Mouse (Mus musculus) bone marrow macrophage, adult 2 months (primary cell): Measurements from ENCODE around the gene Dnajc11. TPM values are rescaled to one million over a fixed set of nuclear protein-coding genes. Genes with fewer than 3 reads are reported as not detected.

Source experiments
- H3K27ac ChIP-seq: 2 replicates; pipeline ENCODE4 v1.5.1; 2012; ENCODE audit warnings: low read depth, low read length; ENCODE audit not compliant: insufficient read depth
- H3K4me1 ChIP-seq: 2 replicates; pipeline ENCODE4 v1.6.1; 2012; ENCODE audit warnings: low read length; ENCODE audit not compliant: control insufficient read depth, insufficient read depth
- H3K4me3 ChIP-seq: 2 replicates; pipeline ENCODE4 v1.5.1; 2012; ENCODE audit warnings: mild to moderate bottlenecking, low read length, moderate library complexity; ENCODE audit not compliant: insufficient read depth
- CTCF ChIP-seq: IDR thresholded peaks from 2 replicates; pipeline ENCODE4 v1.5.1; 2012; ENCODE audit warnings: low read depth, mild to moderate bottlenecking, low read length, moderate library complexity
- POLR2A ChIP-seq: IDR thresholded peaks from 2 replicates; pipeline ENCODE4 v1.6.1; 2012; ENCODE audit warnings: mild to moderate bottlenecking, low read depth, low read length, borderline replicate concordance
- polyA plus RNA-seq: library from polyadenylated mRNA; stranded (reverse); fragments of >200 nt; gene quantifications from 2 replicates; pipeline ENCODE4 v1.2.4, GENCODE M21; 2012; ENCODE audit not compliant: missing spikeins, insufficient read depth, insufficient read length

The Dnajc11 gene
- polyA plus RNA-seq, 1 experiment, result 43.3 TPM

- Histone ChIP-seq H3K4me1 (peaks cover 20% of the 10 kb centered on the region), H3K27ac (no peak overlapping the region), H3K4me3 (no peak overlapping the region)
- TF ChIP-seq CTCF (no peak), POLR2A (no peak)
Observed at GRCm38 (mm10) chr4:151960513-151960854, 27.0 kb downstream of the Dnajc11 start.

DNA sequence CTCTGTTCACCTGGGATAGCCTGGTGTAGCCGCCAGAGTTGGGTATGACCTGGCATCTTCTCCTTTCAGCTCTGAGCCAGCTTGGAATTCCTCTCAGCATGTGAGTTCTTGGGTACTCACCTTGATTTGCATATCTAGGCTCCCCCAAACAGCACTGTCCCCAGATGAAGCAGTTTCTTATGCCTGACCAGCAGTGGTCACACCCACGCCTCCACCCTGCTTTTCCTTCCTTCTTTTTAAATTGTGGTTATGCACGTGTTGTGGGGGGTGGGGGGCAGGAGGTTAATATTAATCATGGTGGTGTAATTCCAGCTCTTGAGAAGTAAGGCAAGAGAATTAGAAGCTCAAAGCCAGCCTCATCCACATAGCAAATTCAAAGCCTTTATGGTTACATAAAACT lies 29.3 kb downstream of the Dnajc11 start:
- TF ChIP-seq CTCF, result no peak
- no peak for TF ChIP-seq POLR2A
- Histone ChIP-seq H3K4me3 (no peak overlapping the region), H3K4me1 (peaks cover 20% of the 10 kb centered on the region), H3K27ac (peak overlapping the region; percentile 53)

DNA sequence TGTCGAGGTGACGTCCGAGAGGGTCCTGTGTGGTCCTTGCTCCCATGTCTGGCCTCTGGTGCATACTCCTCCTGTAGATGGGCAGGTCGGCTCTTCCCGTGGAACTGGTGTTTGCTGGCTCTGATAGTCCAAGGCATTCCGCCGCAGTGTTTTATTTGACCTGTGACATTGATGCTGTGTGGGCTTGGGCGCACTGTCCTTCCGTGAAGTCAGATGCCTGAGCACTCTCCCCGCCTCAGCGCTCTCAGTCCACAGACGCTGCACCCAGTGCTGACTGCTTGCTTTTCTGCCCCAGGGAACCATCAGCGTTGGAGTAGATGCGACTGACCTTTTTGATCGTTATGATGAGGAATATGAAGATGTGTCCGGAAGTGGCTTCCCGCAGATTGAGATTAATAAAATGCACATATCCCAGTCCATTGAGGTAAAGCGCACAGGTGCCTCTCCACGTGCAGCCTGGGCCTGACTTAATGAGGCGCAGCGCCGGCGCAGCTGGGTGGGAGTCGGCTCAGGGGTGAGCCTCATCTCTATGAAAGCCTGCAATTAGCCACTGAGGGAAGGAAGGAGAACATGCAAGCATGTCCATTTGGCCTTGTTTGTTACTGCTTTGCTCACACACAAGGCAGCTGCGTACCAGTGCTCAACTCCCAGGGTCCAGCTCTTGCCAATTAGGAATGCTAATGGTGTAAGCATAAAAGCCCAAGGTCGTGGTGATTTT lies 34.9 kb downstream of the Dnajc11 start:
- Histone ChIP-seq H3K4me1 (peaks cover 6% of the 10 kb centered on the region), H3K4me3 (no peak overlapping the region), H3K27ac (no peak overlapping the region)
- TF ChIP-seq CTCF, result no peak
- no peak for TF ChIP-seq POLR2A

- H3K4me1 ChIP-seq, result 0 out of 2 replicates have a peak, but pooled peaks cover 3% of the 10 kb centered on the region
- H3K4me3 ChIP-seq, result no peak overlapping the region
- TF ChIP-seq POLR2A (no peak), CTCF (peak; percentile 23; the same call in 1 of the 2 replicates)
- H3K27ac ChIP-seq, result no peak overlapping the region
Observed at GRCm38 (mm10) chr4:151972221-151972967, 38.9 kb downstream of the Dnajc11 start.

DNA sequence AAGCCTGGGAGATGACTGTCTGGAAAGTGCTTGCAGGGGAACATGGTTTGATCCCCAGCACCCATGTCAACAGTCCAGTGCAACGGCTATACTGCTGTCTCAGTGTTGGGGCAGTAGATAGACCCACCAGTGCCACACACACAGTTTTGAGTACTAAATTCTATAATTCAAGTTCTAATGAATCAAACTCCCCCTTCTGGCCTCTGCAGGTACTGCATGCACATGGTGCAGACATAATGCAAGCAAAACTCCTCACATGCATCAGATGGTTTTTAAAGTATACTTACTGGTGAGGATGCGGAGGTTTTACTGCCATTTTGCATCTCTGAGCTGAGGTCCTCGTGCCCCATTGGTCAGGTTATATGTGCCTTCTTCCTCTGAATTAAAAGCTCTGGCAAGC lies 42.0 kb downstream of the Dnajc11 start:
- TF ChIP-seq POLR2A (no peak), CTCF (peak; percentile 42)
- H3K27ac ChIP-seq, result no peak overlapping the region

GRCm38 (mm10) chr4:151977748-151978147 lies 44.3 kb downstream of the Dnajc11 start:
- Histone ChIP-seq H3K4me3 (no peak overlapping the region), H3K27ac (no peak overlapping the region), H3K4me1 (peaks cover 3% of the 10 kb centered on the region)
- TF ChIP-seq POLR2A (no peak), CTCF (peak; percentile 62)

More for the DNA sequence above, 42.0 kb downstream of the Dnajc11 start:
- H3K4me3 ChIP-seq, result no peak overlapping the region
- peaks cover 5% of the 10 kb centered on the region for H3K4me1 ChIP-seq

- no peak overlapping the region for H3K27ac ChIP-seq
- no peak for TF ChIP-seq POLR2A
- TF ChIP-seq CTCF, result peak; percentile 28
Observed at GRCm38 (mm10) chr4:151980699-151981098, 47.2 kb downstream of the Dnajc11 start.

GRCm38 (mm10) chr4:151981363-151981762 lies 47.9 kb downstream of the Dnajc11 start:
- no peak for TF ChIP-seq POLR2A
- TF ChIP-seq CTCF, result peak; percentile 87; the same call in 1 of the 2 replicates
- Histone ChIP-seq H3K4me1 (peaks cover 3% of the 10 kb centered on the region), H3K27ac (no peak overlapping the region), H3K4me3 (no peak overlapping the region)

More at GRCm38 (mm10) chr4:151980699-151981098, 47.2 kb downstream of the Dnajc11 start:
- no peak overlapping the region for H3K4me3 ChIP-seq
- H3K4me1 ChIP-seq, result peaks cover 3% of the 10 kb centered on the region

- no peak for TF ChIP-seq CTCF
- Histone ChIP-seq H3K4me3 (no peak overlapping the region), H3K4me1 (peaks cover 10% of the 10 kb centered on the region), H3K27ac (no peak overlapping the region)
Observed at GRCm38 (mm10) chr4:151983043-151983442, 49.6 kb downstream of the Dnajc11 start.

DNA sequence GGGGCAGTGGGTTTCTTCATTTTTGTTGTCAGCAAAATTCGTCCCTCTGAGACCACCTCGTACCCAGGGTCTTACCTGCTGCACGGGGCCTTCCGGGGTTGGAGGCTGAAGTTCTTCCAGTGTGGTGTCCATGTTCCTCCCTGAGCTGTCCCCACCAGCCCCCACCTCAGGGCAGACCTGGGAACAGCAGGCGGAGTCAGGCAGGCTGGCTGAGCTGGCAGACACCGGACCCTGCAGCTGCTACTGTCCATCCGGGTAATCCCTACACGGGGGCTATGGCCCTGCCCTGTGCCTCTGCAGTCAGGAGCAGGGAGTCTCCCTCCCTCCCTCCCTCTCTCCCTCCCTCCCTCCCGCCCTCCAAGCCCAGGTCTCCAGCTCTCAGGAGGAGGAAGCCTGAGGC lies 50.1 kb downstream of the Dnajc11 start:
- no peak overlapping the region for H3K27ac ChIP-seq
- no peak for TF ChIP-seq POLR2A
- no peak for TF ChIP-seq CTCF
- H3K4me1 ChIP-seq, result peaks cover 9% of the 10 kb centered on the region
- no peak overlapping the region for H3K4me3 ChIP-seq
